Mouse (Mus musculus) frontal cortex, postnatal 36 days (tissue): ENCODE measurements around the gene Arhgap10.

Experiments used
- DNase-seq, 2 experiments: peaks; one replicate each; pipeline ENCODE4 v3.0.0; 2022; ENCODE audit warnings: low spot score in 2 of 2

Arhgap10 gene

GRCm38 (mm10) chr8:77284473-77284872, 233.3 kb downstream of the Arhgap10 start:
- DNase-seq: no peak

GRCm38 (mm10) chr8:77282605-77283236, 235.0 kb downstream of the Arhgap10 start:
- DNase-seq: no peak

- no peak for DNase-seq
Measured at GRCm38 (mm10) chr8:77279977-77280376, 237.8 kb downstream of the Arhgap10 start.

GRCm38 (mm10) chr8:77278246-77278645, 239.5 kb downstream of the Arhgap10 start:
- no peak for DNase-seq

DNA sequence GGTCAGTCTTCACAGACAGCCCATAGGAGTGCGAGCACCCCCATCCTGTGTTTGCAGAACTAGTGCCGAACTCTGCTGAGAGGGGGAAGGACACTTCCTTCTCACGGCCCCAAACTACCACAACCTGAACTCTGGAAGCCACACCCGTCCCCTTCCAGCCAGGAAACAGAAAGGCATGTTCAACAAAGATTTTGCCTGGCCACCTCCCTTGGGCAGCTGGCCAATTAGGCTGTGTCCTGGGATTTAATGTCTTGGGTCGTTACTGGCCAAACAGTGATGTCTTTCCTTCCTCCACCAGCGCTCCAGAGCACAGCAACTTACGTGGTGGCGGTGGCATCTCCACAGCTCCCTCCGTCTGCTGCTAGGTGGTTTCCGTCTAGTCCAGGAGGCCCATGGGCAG, 240.9 kb downstream of the Arhgap10 start:
- no peak for DNase-seq

- no peak for DNase-seq
Measured at GRCm38 (mm10) chr8:77275571-77275970, 242.2 kb downstream of the Arhgap10 start.

DNA sequence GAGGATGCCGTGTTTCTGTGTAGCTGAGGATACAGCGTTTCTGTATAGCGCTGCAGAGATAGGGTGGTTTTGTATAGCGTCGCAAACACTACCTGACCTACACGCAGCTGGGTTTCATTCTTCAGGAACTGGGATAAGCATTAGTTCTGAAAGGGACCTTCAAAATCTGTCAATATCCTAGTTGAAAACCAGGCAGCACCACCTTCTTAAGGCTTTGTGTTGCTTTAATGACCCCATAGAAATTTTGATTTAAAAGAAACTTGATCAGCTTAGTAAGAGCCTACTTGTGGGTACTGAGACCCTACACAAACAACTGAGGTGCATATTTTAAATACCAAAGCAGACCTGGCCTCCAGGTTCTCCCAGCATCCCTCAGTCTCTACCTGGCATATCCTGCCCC, 245.6 kb downstream of the Arhgap10 start:
- DNase-seq: no peak

GRCm38 (mm10) chr8:77267941-77268405, 249.8 kb downstream of the Arhgap10 start:
- DNase-seq: no peak

DNA sequence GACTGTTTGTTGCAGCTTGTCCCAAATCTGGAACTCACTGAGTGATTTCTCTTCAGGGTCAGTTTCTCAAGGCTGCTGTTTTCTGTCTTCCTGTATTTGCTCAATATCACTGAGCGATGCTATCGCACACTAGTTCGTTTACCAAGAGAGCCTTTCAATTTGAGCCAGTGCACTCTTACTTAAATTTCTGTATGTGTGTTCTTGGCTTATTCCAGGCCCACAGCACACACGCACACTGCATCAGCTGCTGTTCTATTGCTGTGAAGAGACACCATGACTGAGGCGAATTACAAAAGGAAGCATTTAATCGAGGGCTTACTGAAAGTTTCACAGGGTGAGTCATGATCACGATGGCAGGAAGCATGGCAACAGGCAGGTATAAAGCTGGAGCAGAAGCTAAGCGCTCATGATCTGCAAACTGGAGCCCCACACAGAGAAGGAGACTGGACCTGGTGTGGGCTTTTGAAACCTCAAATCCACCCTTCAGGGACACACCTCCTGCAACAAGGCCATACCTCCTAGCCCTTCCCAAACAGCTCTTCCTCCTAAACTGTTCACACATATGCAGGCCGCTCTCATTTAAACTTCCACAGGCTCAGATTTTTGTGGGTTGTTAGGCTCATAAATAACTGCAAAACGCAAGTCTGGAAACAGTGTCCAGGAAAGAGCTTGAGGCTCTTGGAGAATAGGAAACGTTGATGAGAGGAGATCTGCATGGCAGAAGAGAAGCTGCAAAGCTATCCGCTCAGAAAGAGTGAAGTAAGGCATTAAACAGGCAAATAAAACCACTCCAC, 255.3 kb downstream of the Arhgap10 start:
- peak in 1 of 2 experiments; percentile 19 for DNase-seq

- DNase-seq: no peak
Measured at GRCm38 (mm10) chr8:77261215-77261614, 256.5 kb downstream of the Arhgap10 start.

DNA sequence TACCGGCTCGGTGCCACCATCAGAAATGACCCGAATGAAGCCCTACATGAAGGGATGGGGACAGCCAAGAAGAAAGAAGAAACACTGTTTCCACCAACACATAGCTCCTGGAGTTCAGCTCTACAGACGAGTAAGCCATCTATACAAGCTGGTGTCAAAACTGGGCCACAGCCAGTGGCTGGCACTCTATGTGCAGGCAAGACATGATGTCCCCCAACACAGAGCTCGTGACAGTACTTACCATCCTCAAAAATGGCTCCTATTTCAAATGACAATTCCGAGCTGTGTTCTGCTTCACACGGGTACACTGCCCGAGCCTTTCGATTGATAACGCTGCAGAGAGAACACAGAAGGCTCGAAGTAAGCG, 260.7 kb downstream of the Arhgap10 start:
- DNase-seq: peak in 1 of 2 experiments; percentile 49

- DNase-seq: peak; percentile 51 to 77
Measured at GRCm38 (mm10) chr8:77256450-77257084, 261.2 kb downstream of the Arhgap10 start.

GRCm38 (mm10) chr8:77254466-77254865, 263.3 kb downstream of the Arhgap10 start:
- DNase-seq: no peak

DNA sequence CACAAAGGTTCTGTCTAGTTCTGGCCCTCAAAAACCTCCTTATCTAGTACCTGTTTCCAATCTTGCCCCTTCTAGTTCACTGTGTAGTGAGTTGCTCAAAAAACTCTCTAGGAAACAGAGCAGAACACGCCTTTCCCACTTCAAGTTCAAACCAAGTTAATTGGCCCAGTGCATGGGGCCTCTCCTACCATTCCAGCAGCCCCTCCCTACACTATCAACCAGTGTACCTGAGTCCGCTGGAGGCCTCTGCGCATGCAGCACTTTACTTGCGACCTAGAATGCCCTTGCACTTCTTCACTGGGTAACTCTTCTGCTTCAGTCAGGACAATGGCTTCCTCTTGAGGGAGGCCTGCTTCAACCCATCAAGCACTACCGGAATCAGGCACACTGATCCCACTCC, 266.6 kb downstream of the Arhgap10 start:
- no peak for DNase-seq

DNA sequence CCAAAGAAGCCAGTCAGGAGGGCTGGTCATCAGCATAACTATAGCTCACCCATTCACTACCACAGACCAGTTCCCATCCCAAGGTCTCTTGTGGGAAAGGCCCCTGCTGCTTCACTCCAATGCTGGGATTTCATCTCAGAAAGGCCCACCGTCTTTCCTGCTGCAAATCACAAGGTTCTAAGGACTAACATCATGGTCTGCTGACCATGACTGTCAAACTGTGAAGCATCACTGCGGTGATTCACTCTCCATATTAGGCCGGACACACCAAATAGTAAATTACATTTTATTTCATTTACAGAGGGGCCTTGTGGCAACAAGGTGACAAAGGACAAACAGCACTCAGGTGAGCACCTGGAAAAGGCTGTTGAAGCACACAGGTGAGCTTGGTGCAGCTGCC, 267.7 kb downstream of the Arhgap10 start:
- DNase-seq: no peak

GRCm38 (mm10) chr8:77241381-77241780, 276.4 kb downstream of the Arhgap10 start:
- DNase-seq: no peak

GRCm38 (mm10) chr8:77239462-77239861, 278.3 kb downstream of the Arhgap10 start:
- no peak for DNase-seq

- DNase-seq: no peak
Measured at GRCm38 (mm10) chr8:77236701-77237100, 281.1 kb downstream of the Arhgap10 start.

- no peak for DNase-seq
Measured at GRCm38 (mm10) chr8:77232411-77232810, 285.3 kb downstream of the Arhgap10 start.

GRCm38 (mm10) chr8:77231834-77232233, 285.9 kb downstream of the Arhgap10 start:
- DNase-seq: no peak

- no peak for DNase-seq
Measured at GRCm38 (mm10) chr8:77231211-77231610, 286.5 kb downstream of the Arhgap10 start.

GRCm38 (mm10) chr8:77228688-77229087, 289.1 kb downstream of the Arhgap10 start:
- no peak for DNase-seq

- DNase-seq: no peak
Measured at GRCm38 (mm10) chr8:77227742-77228141, 290.0 kb downstream of the Arhgap10 start.
